Mouse (Mus musculus): ENCODE measurements around the gene Ispd. TPM values are rescaled to one million over a fixed set of nuclear protein-coding genes. Genes with fewer than 3 reads are reported as not detected.

Ispd gene
- polyA plus RNA-seq, 1 experiment, result 2.0 TPM

DNA sequence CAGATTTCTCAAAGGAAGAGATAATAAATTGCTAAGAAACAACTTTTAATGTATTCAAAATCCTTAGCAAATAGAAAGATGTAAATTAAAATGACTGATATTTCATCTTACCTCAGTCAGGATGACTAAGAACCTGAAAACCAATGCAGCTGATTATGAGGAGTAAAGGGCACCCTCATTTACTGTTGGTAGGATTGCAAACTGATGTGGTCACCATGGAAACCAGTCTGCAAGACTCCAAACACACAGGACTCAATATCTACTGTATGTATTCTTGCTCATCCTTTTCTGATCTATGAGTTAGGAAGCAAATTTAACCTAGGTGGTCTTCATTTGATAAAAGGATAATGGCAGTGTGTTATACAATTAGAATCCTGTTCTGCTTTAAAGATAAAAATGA lies 246.0 kb downstream of the Ispd start:
- H3K27ac ChIP-seq (ENCODE audit: insufficient read depth, low read length), result no peak overlapping the region
- H3K4me1 ChIP-seq (ENCODE audit: control insufficient read depth, insufficient read depth, low read length), result no peaks in the 10 kb centered on the region
- H3K4me3 ChIP-seq (ENCODE audit: insufficient read depth, low read length), result no peak overlapping the region
- no peak for TF ChIP-seq CTCF (IDR thresholded peaks at IDR 0.05; ENCODE audit: borderline replicate concordance, insufficient read depth, low read length)
- TF ChIP-seq POLR2A (IDR thresholded peaks at IDR 0.05; ENCODE audit: low read depth, low read length), result no peak

DNA sequence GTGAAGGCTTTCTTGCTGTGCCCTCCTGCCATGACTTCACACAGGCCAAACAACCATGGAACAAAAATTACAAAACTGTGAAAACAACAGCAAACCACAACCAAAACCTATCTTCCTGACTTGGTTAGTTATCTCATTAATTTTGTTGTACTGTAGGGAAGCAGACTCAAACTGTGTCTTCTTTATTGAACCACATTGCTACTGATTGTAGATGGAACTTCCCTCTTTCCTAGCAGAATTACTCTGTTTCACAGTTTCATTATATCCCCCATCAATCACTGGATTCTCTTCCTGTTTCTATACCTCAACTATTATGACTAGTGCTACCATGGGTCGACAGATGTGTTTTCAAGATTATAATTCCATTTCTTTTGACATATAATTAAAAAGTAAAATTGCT lies 251.2 kb downstream of the Ispd start:
- Histone ChIP-seq H3K27ac (ENCODE audit: insufficient read depth, low read length) (no peak overlapping the region), H3K4me1 (ENCODE audit: control insufficient read depth, insufficient read depth, low read length) (no peaks in the 10 kb centered on the region), H3K4me3 (ENCODE audit: insufficient read depth, low read length) (no peak overlapping the region)
- TF ChIP-seq CTCF (IDR thresholded peaks at IDR 0.05; ENCODE audit: borderline replicate concordance, insufficient read depth, low read length) (no peak), POLR2A (IDR thresholded peaks at IDR 0.05; ENCODE audit: low read depth, low read length) (no peak)

DNA sequence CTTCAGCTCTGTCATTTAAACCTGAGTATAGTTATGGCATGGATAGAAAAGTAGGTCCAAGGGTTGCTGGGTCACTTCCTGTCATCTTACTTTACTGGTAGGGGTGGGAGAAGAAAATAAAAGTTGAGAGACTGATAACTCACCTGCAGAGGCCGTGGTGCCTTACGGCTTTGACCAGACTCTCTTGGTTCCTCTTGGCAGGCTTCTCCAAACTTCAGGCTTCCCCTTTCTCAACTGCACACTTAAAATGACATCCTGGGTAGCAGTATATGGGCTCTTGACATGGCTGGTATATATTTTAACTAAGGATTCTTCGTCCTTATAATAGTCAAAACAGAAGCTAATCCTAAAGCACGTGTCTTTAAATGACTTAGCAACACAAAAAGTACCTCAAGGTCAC lies 266.3 kb downstream of the Ispd start:
- no peak for TF ChIP-seq CTCF (IDR thresholded peaks at IDR 0.05; ENCODE audit: borderline replicate concordance, insufficient read depth, low read length)
- no peak for TF ChIP-seq POLR2A (IDR thresholded peaks at IDR 0.05; ENCODE audit: low read depth, low read length)
- Histone ChIP-seq H3K4me3 (ENCODE audit: insufficient read depth, low read length) (no peak overlapping the region), H3K27ac (ENCODE audit: insufficient read depth, low read length) (no peak overlapping the region), H3K4me1 (ENCODE audit: control insufficient read depth, insufficient read depth, low read length) (no peaks in the 10 kb centered on the region)

DNA sequence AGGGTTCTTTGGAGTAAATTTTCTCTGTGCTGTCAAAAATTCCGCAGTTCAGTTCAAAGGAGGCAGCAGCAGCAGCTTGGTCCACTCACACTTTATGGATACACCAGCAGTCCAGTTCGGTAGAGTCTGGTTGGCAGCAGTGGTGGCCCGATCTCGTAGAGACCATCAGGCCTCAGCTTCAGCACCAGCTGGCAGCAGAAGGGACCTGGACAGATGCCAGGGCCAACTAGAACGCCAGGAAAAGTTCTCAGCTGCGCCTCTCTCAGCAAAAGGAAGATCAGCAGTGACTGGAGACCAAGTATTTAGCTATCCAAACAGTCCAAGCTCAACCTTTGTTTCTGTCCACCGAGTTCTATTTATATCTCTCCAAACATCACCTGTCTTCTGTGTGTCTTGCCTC lies 281.2 kb downstream of the Ispd start:
- TF ChIP-seq CTCF (IDR thresholded peaks at IDR 0.05; ENCODE audit: borderline replicate concordance, insufficient read depth, low read length) (no peak), POLR2A (IDR thresholded peaks at IDR 0.05; ENCODE audit: low read depth, low read length) (no peak)
- Histone ChIP-seq H3K4me1 (ENCODE audit: control insufficient read depth, insufficient read depth, low read length) (no peaks in the 10 kb centered on the region), H3K27ac (ENCODE audit: insufficient read depth, low read length) (no peak overlapping the region), H3K4me3 (ENCODE audit: insufficient read depth, low read length) (no peak overlapping the region)

DNA sequence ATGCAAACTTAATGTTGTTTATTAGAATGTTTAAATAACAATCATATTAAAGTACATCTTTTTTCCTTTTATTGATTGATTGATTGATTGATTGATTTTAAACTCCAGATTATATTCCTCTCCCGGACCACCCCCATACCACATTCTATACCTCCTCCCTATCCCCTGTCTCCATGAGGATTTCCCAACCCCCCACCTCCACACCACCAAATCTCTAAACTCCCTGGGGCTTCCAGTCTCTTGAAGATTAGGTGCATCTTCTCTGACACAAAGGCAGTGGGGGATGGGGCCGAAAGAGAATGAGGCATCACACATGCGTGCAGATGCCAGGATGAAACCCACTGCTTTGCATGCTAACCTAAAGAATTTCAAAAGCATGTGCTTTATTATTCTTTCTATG lies 283.5 kb downstream of the Ispd start:
- Histone ChIP-seq H3K4me1 (ENCODE audit: control insufficient read depth, insufficient read depth, low read length) (no peaks in the 10 kb centered on the region), H3K27ac (ENCODE audit: insufficient read depth, low read length) (no peak overlapping the region), H3K4me3 (ENCODE audit: insufficient read depth, low read length) (no peak overlapping the region)
- TF ChIP-seq CTCF (IDR thresholded peaks at IDR 0.05; ENCODE audit: borderline replicate concordance, insufficient read depth, low read length) (no peak), POLR2A (IDR thresholded peaks at IDR 0.05; ENCODE audit: low read depth, low read length) (no peak)

DNA sequence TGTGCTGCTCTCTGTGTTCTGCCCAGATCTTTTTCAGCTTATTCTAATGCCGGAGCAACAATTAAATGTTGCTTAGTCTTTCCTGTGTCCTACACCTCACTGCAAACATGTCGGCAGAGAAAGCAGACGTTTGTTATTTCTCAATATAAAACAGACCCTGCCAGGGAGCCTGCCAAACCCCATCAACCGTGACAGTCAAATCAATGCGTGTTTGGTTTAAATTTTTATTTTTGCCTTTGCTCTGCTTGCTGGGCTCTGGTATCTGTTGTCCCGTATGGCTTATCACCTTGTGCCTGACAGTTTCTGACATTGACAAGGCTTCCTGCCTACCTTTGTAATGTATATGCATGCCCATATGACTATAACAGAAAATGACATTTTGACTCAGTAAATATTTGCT lies 285.5 kb downstream of the Ispd start:
- H3K27ac ChIP-seq (ENCODE audit: insufficient read depth, low read length), result no peak overlapping the region
- no peaks in the 10 kb centered on the region for H3K4me1 ChIP-seq (ENCODE audit: control insufficient read depth, insufficient read depth, low read length)
- TF ChIP-seq POLR2A (IDR thresholded peaks at IDR 0.05; ENCODE audit: low read depth, low read length) (no peak), CTCF (IDR thresholded peaks at IDR 0.05; ENCODE audit: borderline replicate concordance, insufficient read depth, low read length) (no peak)
- H3K4me3 ChIP-seq (ENCODE audit: insufficient read depth, low read length), result no peak overlapping the region

DNA sequence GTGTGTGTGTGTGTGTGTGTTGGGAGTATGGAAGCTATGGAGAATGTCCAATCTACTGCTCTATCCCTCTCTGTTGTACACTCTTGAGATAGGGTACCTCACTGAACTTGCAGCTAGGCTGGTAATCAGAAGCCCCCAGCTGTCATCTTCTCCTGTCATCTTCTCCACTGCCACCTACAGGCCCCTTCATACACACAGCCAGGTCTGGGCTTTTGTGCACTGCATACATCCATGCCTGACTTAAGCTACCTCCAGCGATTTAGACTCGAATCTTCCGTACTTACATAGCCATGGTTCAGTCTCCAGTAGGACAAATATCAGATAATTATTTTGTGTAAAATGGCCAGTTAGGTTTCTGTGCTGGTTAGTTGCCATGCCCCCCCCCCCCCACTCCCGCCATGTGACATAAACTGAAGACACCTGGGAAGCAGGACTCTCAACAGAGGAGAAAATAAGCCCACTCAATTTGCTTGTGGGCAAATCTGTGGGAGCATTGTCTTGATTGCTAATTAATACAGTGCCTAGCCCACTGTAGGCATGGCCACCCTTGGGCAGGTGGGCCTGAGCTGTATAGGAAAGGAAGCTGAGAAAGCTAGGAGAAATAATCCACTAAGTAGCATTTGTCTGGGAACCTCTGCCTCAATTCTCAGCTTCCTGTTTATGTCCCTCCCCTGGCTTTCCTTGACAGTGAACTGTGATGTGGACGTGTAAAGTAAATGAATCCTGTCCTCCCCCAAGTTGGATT lies 289.1 kb downstream of the Ispd start:
- H3K4me3 ChIP-seq (ENCODE audit: insufficient read depth, low read length), result no peak overlapping the region
- no peaks in the 10 kb centered on the region for H3K4me1 ChIP-seq (ENCODE audit: control insufficient read depth, insufficient read depth, low read length)
- TF ChIP-seq POLR2A (IDR thresholded peaks at IDR 0.05; ENCODE audit: low read depth, low read length) (no peak), CTCF (IDR thresholded peaks at IDR 0.05; ENCODE audit: borderline replicate concordance, insufficient read depth, low read length) (no peak)
- H3K27ac ChIP-seq (ENCODE audit: insufficient read depth, low read length), result no peak overlapping the region

DNA sequence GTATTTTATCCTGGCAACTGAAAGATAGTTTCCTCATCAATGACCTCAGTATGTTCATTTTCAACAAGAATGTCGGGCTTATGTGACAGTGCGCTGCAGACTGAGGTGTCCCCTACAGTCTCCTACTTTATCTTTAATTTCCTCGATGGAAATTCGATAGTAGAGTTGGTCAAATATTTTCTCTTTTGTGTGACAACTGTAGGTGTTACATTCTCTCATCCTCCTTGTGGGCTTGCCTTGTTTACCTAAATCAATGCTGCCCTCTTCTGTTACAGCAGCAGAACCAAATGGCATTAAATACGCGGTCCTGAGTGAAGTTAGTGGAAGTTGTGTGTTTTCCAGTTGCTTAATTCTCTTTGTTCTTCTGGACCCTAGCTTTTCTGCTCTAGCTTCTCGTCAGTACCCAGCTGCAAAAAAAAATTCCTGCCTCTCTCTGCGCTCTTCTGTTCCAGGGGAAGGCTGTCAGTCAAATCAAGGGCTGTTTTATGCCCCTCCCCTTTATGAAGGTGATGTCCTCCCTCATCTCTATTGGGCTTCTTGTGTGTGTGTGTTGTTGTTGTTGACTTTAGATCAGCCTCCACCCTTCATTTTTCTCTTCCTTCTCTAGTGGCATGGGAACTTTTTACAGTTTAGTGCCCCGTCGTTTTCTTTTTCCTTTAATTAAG lies 289.8 kb downstream of the Ispd start:
- TF ChIP-seq POLR2A (IDR thresholded peaks at IDR 0.05; ENCODE audit: low read depth, low read length), result no peak
- no peaks in the 10 kb centered on the region for H3K4me1 ChIP-seq (ENCODE audit: control insufficient read depth, insufficient read depth, low read length)
- H3K27ac ChIP-seq (ENCODE audit: insufficient read depth, low read length), result no peak overlapping the region
- H3K4me3 ChIP-seq (ENCODE audit: insufficient read depth, low read length), result no peak overlapping the region

DNA sequence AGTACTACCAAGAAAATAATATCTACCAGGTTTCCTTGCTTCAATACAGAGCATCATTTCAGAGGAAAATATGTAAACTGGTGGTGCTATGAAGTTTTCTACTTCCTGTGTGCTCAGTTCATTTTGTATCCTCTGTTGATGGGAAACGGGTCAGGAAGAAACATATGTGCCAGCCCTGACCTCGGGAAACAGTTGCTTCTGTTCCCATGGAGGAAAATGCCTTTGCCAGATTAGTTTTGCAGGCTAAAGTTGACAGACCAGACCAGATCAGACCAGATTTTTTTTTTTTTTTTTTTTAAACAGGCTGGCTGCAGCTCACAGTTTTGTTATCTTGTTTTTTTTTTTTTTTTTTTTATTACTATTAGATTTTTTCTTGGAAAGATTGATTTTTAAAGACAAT lies 293.2 kb downstream of the Ispd start:
- Histone ChIP-seq H3K4me1 (ENCODE audit: control insufficient read depth, insufficient read depth, low read length) (no peaks in the 10 kb centered on the region), H3K27ac (ENCODE audit: insufficient read depth, low read length) (no peak overlapping the region), H3K4me3 (ENCODE audit: insufficient read depth, low read length) (no peak overlapping the region)
- TF ChIP-seq CTCF (IDR thresholded peaks at IDR 0.05; ENCODE audit: borderline replicate concordance, insufficient read depth, low read length), result no peak
- no peak for TF ChIP-seq POLR2A (IDR thresholded peaks at IDR 0.05; ENCODE audit: low read depth, low read length)

DNA sequence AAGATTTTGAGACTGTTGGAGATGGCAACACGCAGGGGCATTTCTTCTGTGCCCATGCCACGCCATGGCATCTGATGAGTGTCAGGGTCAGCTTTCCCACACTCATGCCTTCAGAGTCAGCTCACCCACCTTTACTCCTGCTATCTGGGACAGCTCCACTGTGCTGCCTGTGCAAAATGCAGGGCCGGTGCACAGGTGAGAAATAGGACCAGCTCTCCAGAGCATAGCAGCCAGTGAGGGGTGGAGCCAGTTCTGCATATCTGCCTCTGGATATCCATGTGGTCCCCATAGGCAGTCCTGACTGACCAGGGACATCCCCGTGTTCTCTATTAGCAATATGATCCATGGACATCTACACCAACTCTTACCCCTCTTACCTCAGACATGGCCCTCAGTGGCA lies 297.0 kb downstream of the Ispd start:
- H3K4me3 ChIP-seq (ENCODE audit: insufficient read depth, low read length), result no peak overlapping the region
- no peak overlapping the region for H3K27ac ChIP-seq (ENCODE audit: insufficient read depth, low read length)
- no peaks in the 10 kb centered on the region for H3K4me1 ChIP-seq (ENCODE audit: control insufficient read depth, insufficient read depth, low read length)
- TF ChIP-seq POLR2A (IDR thresholded peaks at IDR 0.05; ENCODE audit: low read depth, low read length) (no peak), CTCF (IDR thresholded peaks at IDR 0.05; ENCODE audit: borderline replicate concordance, insufficient read depth, low read length) (no peak)

Measured in embryonic fibroblast, embryonic 13.5 days (primary cell).